Mouse (Mus musculus) gastrocnemius, postnatal 14 days (tissue): ENCODE results near the gene Adnp. TPM values are rescaled to one million over a fixed set of nuclear protein-coding genes. Genes with fewer than 3 reads are reported as not detected.

Source experiments
- DNase-seq: peaks from one replicate; pipeline ENCODE4 v3.0.0; 2021; ENCODE audit warnings: mixed read lengths
- intact Hi-C: fragments of 180-260 bp; cut with DNase I; formaldehyde crosslinking; loops from one replicate; pipeline ENCODE4 v1.15.1; 2025; ENCODE audit warnings: low total_unique reads
- total RNA-seq, 2 experiments: library from RNA; stranded (reverse); gene quantifications; 2 replicates each; pipeline ENCODE4 v1.2.3; 2021

Adnp gene
- total RNA-seq, 2 experiments from 2014 or later: 19.4 to 23.0 TPM

GRCm38 (mm10) chr2:168213788-168214397, 7.0 kb upstream of the Adnp start:
- intact Hi-C loops: loop anchor here (5.0 kb wide), 1 partner anchor 102 kb away; no protein-coding TSS in a partner anchor
- no peak for DNase-seq

DNA sequence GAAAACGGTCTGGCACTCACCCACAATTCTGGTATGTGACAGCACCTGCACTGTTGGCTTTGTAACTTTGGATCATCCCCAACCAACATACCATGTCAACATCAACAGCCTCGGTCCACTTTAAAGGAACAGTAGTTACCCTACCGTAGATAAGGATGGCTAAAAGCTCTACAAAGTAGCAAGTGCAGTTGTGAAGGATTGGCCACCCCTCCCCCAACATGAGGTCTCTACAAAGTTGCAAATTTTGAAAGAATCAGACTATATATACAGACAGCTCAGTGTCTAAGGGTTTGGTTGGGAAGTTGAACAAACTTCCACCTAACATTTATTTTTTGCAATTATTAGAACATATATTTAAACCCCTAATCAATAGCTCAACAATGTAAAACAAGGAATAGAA, 971 bp upstream of the Adnp start:
- no peak for DNase-seq
- intact Hi-C loops: no loop called here

- intact Hi-C loops: no loop called here
- DNase-seq: peak; percentile 21
These were observed 956 bp downstream of the Adnp start for GRCm38 (mm10) chr2:168205681-168206631.

DNA sequence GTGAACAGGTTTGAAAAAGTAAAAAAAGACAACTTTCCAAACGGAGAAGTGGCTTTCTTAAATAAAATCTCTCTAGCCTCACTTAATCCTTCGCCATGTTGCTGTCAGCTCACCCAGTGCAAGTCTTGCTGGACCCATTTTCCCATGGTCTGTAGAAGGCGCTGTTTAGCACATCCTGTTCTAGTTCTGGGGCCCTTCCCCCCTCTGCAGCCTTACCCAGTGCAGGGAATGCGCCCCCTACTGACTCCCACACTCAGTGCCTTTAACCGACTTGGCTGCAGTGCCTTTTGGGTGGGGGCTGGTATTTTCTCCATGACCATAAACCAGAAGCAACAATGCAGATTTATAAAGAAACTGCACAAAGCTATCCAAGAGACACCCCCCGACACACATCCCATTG, 1.6 kb downstream of the Adnp start:
- intact Hi-C loops: no loop called here
- peak; percentile 89 for DNase-seq

DNA sequence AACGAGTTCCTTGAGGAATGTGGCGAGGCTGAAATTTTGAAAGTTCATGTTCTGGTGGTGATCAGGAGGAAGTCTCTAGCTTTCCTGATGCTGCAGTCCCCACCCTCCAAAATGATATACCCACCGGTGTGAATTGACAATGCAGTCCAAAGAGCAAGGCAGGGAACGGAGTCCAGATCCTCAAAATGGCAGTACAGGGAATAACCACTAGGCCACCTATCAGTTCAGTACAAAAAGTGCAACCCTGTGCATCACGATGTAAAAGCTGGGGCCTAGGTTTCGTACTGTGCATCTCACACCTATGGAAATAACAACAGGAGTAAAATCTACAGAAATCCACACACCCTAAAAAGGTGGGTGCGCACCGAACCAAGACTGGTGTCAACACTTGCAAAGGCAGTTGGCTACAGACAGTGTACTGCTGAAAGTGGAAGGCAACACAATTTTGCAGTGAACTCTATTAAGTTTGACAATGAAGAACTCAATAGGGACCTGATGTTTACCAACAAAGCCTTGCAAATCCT, 2.4 kb downstream of the Adnp start:
- intact Hi-C loops: no loop called here
- DNase-seq: no peak

- intact Hi-C loops: no loop called here
- no peak for DNase-seq
These were observed 6.8 kb downstream of the Adnp start for GRCm38 (mm10) chr2:168200014-168200691.

- intact Hi-C loops: no loop called here
- DNase-seq: no peak
These were observed 7.4 kb downstream of the Adnp start for GRCm38 (mm10) chr2:168199476-168199875.

DNA sequence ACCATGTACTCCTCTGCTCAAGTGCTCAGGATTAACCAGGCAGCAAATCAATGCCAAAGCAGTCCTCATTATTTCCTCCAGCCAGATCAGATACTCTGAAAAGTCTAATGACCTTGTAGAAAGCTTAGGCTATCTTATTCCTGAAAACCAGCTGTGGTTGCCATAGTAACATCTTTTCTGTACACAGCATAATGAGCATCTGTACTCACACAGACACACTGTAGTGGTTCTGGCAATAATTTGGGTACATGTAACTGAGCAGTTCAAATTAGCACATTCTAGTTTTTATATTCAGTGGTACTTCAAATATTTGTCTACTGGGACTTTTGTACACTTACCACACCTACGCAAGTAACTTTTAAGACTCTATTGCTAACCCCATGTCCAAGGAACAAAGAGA, 8.5 kb downstream of the Adnp start:
- no peak for DNase-seq
- intact Hi-C loops: no loop called here

GRCm38 (mm10) chr2:168195721-168196120, 11.2 kb downstream of the Adnp start:
- DNase-seq: no peak
- intact Hi-C loops: no loop called here

GRCm38 (mm10) chr2:168193685-168194084, 13.2 kb downstream of the Adnp start:
- DNase-seq: no peak
- intact Hi-C loops: no loop called here

DNA sequence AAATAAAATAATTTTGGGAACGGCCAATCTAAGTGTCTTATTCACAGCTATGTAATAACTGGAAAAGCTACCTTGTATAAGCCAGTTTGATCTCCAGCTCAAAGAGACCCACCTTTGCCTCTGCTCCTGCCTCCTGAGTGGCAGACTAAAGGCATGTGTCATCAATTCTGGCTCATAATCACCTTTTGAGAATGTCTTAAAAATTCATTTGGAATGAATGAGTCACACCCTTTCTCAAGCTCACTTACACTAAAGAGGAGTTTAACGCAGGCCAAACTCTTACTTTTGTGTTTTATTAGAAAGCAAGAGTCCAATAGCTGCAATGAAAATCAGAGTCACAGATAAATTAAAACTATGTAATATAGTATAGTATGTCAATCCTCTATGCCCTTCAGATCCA, 15.1 kb downstream of the Adnp start:
- no peak for DNase-seq
- intact Hi-C loops: no loop called here

DNA sequence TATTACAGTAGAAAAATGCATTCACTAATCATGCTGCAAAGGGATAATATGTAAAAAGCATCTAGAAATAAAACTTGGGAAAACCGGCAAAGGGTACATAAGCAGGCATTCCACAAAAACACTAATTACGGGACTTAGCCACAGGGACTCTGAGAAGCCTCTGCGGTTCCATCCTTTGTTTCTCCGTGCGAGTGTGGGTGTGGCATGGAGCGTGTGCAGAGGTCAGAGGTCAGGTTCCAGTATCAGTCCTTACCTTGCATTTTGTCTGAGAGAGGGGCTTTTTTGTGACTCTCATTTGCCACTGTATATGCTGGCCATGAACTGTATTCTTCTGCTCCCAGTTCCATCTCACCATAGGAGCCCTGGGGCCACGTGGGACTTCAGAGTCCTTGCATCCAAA, 31.0 kb downstream of the Adnp start:
- DNase-seq: no peak
- intact Hi-C loops: no loop called here

GRCm38 (mm10) chr2:168170167-168170685, 36.7 kb downstream of the Adnp start:
- intact Hi-C loops: no loop called here
- peak; percentile 58 for DNase-seq

GRCm38 (mm10) chr2:168169800-168170113, 37.2 kb downstream of the Adnp start:
- intact Hi-C loops: no loop called here
- DNase-seq: no peak

- intact Hi-C loops: no loop called here
- DNase-seq: no peak
These were observed 37.8 kb downstream of the Adnp start for GRCm38 (mm10) chr2:168168892-168169799.

DNA sequence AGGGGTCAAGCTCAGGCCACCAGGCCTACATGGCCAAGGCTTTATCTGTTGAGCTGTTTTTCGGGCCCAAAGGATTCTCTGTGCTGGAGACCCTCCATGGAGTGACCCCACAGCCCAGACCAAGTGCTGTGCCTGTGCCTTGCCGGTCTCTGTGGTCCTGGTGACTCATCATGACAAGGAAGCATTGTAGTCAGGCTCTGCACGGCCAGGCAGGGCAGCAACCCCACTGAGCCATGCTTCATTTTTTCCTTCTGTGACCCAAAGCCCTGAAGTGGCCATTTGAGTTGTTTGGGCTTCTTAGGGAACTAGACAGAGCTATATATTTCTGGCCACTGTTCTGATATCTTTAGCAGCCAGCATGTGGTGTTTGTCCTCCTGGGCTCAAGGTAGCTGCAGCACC, 39.1 kb downstream of the Adnp start:
- no peak for DNase-seq
- intact Hi-C loops: no loop called here

GRCm38 (mm10) chr2:168166750-168167460, 40.0 kb downstream of the Adnp start:
- no peak for DNase-seq
- intact Hi-C loops: no loop called here

GRCm38 (mm10) chr2:168161978-168162377, 44.9 kb downstream of the Adnp start:
- intact Hi-C loops: no loop called here
- DNase-seq: no peak
